Mouse (Mus musculus) CH12.LX (cell line): Measurements from ENCODE around the gene S1pr1.
A peak's percentile ranks its signal among the peaks of the same experiment; 100 is the strongest.

Experiments used
- POLR2AphosphoS2 ChIP-seq: IDR thresholded peaks from 2 replicates; pipeline ENCODE4 v1.6.1; 2011; ENCODE audit warnings: low read depth, low read length, improper control_type of control experiment
- SMC3 ChIP-seq: IDR thresholded peaks from 2 replicates; pipeline ENCODE4 v1.6.1; 2011; ENCODE audit warnings: low read depth, low read length, improper control_type of control experiment
- TCF12 ChIP-seq: IDR thresholded peaks from 2 replicates; pipeline ENCODE4 v1.6.1; 2014; ENCODE audit warnings: low read depth, mild to moderate bottlenecking, inconsistent platforms, low read length, improper control_type of control experiment
- USF1 ChIP-seq: IDR thresholded peaks from 2 replicates; pipeline ENCODE4 v1.6.1; 2014; ENCODE audit warnings: low read depth, mild to moderate bottlenecking, inconsistent platforms, low read length, improper control_type of control experiment
- ZKSCAN1 ChIP-seq: IDR thresholded peaks from 2 replicates; pipeline ENCODE4 v1.6.1; 2012; ENCODE audit warnings: low read depth, inconsistent platforms, low read length, improper control_type of control experiment, borderline replicate concordance

DNA sequence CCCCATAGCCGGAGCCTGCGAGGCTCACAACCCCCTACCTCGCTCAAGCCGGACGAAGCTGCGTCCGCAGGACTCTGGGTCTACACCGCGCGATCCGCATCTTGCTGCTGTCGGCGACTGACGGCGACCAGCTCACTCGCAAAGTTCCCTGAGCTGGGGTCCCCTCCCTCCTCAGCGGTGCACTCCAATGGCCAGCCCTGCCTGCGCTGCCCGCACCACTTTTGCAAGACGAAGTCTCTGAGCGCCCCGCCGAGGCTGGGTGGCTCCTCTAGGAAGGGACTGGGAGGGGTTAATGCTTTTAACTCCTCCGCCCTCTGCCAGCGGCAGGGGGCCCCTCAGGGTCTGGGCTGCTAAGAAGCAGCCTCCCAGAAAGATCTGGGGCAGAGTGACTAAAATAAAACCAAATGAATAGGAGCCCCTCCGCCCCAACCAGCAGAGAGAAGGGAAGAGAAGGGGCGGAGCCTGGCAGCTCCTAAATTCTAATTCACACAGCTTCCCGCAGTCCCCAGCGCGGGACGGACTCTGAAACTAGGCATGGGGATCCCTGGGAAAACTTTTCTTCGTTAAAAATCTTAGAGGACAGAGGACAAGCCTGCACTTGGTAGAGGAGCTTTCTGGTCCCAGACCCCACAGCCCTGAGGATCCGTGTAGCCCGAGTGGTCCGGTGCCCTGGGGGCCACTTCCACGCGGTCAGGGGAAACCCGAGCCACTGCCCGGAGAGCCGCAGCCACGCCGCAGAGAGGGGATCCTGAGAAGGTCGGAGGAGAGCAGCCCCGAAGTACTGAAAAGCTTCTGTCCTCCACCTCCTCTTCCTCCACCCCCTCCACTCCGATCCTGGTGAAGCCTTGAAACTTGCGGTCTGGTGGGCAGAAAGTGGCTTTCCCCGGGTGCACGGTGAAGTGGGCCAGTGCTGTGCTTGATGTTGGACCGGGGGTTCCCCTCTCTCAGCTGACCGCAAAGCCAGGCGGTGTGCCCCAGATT, at the start of gene S1pr1:
- TF ChIP-seq POLR2AphosphoS2 (no peak), USF1 (no peak), SMC3 (peak; percentile 53), TCF12 (peak; percentile 37; the same call in 1 of the 2 replicates), ZKSCAN1 (no peak)
